Mouse (Mus musculus): ENCODE data around the gene BC004004.
"Not testable (repeated sequence)": the region's sequence is repeated elsewhere in the genome, so short reads cannot be mapped to it uniquely, and the experiment has no call there.

Gene BC004004

DNA sequence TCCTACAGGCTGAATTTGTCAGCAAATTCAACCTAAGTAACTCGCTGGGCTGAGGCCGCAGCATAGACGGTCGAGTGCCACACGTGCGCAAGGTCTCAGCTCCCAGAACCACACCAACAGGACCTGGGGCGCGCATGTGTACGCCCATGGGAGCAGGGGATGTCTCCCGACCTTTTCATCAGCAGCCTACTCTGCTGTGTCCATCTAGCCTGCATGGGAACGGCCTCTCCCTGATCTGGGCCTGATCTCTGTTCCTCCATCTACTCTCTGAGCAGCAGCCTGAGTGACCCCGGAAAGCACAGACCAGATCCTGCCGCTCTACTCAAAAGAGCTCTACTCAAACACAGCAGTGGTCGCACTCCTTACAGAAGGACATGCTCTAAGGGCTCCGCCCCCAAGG is 8.1 kb upstream of the BC004004 start:
- DNase-seq (ENCODE audit: low spot score): no peak

DNA sequence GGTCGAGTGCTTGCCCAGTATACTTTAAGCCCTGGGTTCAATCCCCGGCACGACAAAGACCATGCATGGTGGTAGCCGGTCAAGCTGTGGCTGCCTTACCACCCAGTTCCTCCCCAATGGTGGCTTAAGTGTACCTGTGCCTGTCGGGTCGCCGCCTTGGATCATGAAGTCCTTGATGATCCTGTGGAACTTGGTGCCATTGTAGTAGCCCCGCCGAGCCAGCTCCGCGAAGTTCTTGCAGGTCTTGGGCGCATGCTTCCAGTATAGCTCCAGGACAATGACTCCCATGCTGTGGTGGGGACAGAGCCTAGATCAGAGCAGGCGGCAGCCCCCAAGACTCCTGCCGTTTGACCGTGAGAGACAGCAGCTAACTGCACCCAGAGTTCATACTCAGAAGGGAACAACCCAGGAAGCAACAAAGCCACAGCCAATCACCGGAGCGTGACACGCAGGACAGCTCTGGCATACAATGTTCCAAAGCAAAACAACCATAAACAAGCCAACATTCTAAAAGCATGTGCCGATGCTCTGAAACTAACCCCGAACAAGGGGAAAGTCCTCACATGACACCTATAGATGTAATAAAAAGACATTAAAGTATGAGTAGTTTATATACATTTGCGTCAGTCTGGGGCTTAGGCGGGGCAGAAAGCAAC is 6.9 kb upstream of the BC004004 start:
- no peak for DNase-seq (ENCODE audit: low spot score)

DNA sequence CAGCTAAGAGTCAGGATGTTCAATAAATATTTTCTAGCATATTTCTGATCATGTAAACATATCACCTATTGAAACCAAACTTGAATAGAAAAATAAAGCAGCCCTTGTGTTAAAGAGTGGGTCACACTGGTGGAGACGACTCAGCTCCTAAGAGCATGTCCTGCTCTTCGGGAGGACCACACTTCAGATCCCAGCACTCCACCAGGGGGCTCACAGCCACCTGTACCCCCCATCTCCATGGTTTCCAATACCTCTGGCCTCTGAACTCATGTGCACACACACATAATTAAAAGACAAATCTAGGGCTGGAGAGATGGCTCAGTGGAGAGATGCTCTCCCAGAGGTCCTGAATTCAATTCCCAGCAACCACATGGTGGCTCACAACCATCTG is 6.3 kb upstream of the BC004004 start:
- no peak for DNase-seq (ENCODE audit: low spot score)

DNA sequence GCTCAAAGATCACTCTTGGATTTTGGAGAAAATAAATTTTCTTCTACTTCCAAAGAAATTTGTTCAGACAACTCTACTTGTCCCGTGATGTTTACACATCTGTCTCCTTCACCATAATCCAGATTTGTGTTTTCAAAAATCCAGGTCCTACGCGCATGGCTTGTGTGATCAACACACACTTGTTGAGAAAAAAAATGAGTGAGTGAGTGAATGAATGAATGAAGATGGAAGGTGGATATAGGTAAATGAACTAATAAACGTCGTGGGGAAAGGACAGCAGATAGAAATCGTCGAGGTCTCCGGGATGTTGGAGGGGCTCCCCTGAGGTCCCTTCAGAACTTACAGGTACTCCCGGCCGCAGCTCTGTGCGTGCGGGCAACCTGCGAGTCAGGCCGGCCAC is 5.2 kb upstream of the BC004004 start:
- no peak for DNase-seq (ENCODE audit: low spot score)

DNA sequence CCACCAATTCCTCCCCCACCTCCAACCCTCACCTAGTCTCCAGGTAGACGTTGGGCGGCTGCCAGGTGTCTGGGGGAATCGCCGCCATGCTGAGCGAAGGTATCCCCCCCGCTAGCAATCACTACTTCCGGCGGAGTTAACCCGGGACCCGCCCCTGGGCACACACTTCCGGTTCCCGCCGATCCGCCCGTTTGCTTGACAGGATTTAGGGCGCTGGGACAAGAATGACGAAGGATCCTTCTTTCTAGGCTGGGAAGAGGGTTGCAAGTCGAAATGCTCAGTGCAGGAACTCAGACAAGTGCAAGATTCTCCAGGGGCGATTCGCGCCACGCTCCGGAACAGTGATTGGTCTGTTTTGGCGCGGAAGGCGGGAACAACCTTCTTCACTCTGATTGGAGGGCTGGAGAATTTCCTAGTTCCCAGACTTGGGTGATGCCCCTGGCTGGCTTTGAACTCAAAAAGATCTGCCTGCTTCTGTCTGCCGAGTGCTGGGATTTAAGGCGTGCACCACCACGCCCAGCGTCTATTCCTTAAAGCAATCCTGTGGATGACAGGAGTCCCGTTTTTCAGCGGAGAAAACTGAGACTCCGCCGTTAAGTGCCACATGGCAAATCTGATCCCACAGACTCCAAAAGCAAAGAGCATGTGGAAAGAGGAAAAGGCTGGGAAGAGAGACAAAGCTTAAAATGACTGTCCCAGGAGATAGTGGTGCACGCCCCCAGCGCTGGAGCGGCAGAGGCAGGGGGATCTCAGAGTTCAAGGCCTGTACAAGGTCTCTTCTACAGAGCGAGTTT is 4.6 kb upstream of the BC004004 start, which contains the start of gene Ppil1:
Gene Ppil1, minus strand, starts transcription at position 347 of the 794 bp plus-strand sequence.
- peak; percentile 84 for DNase-seq (ENCODE audit: low spot score)

DNA sequence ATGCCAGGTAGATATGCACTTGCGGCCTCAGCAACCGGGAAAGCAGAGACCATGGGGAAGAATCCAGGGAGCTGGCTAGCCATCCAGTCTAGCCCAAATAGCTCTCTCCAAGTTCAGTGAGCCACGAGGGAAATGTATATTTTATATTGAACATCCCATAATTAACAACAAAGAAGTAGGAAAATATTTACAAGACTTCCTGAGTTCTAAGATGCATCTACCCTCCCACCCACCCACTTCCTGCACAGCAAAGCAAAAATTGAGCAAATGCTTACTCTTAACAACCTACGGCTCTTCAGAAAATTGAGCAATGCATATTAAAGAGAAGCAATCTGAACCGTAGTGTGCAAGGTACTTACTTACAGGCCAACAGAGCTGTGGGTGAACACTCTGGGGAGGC is 3.8 kb upstream of the BC004004 start:
- DNase-seq (ENCODE audit: low spot score): no peak

DNA sequence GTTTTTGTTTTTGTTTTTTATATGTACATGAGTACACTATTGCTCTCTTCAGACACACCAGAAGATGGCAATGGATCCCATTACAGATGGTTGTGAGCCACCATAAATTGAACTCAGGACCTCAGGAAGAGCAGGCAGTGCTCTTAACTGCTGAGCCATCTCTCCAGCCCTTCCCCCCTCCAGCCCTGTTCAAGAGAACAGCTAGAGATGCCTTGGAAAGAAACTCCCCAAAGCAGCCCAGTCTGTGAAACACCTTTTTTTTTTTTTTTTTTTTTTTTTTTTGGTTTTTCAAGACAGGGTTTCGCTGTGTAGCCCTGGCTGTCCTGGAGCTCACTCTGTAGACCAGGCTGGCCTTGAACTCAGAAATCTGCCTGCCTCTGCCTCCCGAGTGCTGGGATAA is 1.5 kb upstream of the BC004004 start:
- DNase-seq (ENCODE audit: low spot score): not testable (repeated sequence)

DNA sequence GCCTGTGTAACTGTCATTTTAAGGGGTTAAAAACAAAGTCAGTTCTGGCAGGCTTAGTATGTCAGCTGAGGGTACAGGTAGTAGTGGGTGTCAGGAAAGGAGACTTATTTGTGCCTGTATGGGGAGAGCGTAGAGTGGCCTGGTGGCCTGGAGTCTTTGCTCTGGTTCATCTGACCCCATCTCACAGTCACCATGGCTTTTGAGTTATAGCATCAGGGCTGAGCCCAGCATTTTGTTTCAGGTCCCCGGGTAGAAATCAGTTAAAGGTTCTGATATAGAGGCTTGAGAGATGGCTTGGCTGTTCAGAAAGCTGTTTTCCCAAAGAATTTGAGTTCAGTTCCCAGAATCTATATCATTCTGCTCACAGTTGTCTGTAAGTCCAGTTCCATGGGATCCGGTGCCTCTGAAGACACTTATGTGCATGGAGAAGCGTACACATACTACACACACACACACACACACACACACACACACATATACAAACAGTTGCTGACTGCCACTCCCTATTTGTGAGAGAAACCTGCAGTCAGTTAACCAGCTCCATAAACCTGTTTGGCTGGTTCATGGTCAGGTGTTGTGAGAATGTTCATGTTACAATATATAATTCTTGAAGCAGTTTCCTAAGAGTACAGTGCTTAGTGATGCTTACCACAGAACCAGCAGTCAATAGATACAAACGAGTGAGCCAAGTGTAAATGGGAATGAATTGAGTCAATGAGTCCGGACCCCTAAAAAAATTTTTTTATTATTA is 482 bp upstream of the BC004004 start:
- peak; percentile 66 for DNase-seq (ENCODE audit: low spot score)

DNA sequence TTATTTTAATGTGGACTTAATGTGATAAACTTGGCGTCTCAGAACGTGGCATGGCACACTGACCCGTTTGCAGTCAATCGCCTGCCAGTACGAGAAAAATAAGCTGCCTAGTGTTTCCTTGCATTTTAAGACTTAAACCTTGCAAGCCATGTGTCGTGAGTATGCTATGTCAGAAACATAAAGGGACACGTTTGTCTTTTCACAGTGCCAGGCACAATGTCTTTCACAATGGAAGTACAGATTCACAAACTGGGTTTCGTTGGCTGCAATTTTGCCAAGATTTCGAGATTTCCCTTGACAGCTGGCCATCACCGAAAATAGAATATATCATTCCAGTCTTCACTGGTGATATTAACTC is 740 bp downstream of the BC004004 start:
- DNase-seq (ENCODE audit: low spot score): no peak

DNA sequence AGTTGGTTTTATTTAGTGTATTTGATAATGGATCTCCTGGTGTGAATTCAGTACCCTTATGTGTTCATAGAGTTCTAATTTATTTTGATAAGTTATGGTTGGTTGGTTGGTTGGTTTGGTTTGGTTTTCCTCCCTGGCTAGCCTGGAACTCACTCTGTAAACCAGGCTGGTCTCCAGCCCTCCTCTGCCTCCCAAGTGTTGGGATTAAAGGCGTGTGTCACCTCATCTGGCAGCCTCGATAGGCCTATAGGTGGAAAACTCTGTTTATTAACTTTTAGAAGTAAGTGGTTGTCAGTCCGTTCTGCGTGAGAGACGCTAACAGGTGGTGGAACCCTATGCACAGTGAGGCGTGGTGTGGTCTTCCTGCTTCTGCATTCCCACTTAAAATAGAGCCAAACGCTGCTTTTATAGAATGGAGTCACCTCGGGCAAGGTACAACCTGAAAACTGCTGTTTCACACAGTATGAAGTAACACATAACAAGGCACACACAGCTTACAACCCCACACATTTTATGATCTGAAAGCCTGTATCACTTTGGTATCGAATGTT is 1.6 kb downstream of the BC004004 start:
- no peak for DNase-seq (ENCODE audit: low spot score)

DNA sequence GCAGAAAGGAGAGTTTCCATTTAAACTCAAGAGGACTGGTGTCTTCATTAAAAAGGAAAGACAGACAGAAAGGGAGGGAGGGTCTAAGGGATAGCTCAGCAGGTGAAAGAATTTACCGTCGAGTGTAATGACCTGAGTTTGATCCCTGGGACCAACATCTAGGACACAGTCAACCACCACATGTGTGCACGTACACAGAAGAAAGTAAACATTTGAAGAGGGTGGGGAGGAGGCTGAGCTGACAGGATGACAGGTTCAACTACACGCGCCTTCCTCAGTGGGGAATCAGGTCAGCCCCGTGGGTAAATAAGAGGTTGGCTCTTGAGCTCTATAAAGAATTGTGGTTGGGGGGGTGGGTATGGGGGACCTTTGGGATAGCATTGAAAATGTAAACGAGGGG is 4.6 kb downstream of the BC004004 start:
- no peak for DNase-seq (ENCODE audit: low spot score)

DNA sequence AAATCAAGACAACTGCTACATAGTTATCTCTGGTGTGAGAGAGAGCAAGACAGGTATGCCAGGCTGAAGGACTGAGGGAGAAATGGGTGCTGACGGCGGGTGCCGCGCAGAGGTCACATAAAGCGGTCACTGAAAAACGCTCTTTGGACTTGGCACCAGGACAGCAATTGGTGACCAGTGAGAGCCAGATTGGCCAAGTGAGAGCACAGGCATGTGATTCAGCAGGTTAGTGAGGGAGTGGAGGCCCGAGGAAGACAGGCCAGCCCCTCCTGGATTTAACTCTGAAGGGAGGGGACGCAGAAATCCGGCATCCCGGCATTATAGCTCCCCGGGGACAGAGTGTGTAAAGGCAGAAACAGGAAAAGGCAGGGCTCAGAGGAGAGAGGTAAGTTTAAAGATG is 5.3 kb downstream of the BC004004 start:
- no peak for DNase-seq (ENCODE audit: low spot score)

DNA sequence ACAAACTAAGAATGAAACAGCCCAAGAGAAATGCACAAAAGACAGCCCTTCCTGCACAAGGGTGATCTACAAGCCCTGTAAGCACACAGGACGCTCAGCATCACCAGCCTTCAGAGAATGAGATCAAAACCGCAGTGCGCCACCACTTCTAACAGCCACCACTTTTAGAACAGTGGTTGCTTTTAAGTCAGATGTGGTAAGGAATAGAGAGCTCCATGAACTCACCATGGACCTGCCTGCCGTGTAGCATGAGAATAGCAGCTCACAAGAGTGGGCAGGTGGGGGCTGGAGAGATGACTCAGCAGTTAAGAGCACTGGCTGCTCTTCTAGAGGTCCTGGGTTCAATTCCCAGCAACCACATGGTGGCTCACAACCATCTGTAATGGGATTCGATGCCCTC is 11.8 kb downstream of the BC004004 start:
- DNase-seq (ENCODE audit: low spot score): no peak

DNA sequence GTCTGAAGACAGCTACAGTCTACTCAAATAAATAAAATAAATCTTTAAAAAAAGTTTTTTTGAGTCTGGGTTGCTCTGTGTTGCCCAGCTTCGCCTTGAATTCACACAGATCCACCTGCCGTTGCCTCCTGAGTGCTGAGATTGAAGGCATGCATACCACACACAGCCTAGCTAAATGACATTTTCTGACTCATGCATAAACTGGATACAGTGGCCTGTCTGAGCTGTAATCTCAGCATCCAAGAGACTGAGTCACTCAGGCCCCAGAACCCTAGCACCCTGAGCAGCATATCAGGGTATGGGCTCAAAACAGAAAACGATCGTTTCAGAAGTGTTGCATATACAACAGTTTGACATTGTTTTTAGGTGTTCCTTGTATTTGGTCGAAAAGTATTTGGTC is 13.0 kb downstream of the BC004004 start:
- DNase-seq (ENCODE audit: low spot score): no peak

DNA sequence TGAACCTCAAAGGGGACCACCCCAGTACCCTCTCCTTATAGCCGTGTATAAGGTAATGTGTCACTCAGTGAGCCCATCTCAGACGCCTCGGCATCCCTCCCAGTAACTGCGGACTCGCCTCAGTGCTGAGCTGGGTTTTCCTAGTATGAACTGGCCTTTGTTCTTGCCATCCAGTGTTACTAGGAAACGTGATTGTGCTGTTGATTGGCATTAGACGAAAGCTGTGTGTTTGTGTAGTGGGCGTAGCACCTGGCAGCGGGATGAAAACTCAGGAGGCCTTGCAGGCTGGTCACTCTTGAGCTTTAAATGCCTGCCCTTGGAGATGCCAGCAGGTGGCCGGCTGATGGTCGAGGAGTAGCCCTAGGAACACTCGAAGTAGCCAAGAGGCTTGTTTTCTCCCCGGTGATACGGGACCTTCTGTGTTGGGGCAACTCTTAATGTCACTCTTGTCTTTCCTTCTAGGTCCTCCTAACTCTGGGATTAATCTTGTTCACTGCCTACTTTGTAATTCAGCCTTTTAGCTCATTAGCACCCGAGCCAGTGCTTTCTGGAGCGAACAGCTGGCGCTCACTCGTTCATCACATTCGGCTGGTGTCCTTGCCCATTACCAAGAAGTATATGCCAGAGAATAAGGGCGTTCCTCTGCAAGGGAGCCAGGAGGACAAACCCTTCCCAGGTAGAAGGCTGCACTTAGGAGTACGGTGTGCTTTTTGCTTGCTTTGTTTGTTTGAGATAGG is 13.8 kb downstream of the BC004004 start:
- DNase-seq (ENCODE audit: low spot score): no peak

DNA sequence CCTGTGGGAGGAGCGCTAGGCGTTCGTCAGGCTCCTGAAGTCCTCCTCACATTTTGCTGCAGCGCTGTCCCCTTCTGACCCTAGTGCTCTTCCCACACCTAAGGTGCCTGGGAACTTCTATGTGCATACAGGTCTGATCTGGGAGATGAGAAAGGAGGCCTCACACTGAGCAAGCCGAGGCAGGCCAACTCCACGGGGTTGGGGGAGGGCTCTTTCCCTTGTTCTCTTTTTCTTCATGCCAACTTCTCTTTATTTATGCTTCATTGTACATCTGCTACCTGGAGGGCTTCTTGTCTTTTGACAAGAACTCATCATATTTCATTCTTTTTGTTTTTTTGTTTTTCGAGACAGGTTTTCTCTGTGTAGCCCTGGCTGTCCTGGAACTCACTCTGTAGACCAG is 23.2 kb downstream of the BC004004 start:
- DNase-seq (ENCODE audit: low spot score): no peak

DNA sequence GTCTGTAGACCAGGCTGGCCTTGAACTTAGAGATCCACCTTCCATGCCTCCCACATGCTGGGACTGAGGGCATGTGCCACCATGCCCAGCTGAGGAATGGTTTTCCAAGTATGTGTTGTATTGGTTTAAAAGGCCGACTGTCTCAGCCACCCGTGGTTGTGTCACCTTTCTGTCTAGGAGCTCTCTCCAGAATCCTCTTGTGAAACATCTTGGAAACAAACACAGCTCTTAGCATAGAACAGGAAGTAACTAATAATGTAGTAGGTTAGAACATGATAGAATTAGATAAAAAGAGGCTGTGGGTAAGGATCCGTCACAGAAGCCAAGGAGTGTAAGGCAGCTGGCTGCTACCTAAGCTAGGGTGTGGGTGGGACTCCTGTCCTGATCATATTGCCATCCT is 24.4 kb downstream of the BC004004 start:
- no peak for DNase-seq (ENCODE audit: low spot score)

DNA sequence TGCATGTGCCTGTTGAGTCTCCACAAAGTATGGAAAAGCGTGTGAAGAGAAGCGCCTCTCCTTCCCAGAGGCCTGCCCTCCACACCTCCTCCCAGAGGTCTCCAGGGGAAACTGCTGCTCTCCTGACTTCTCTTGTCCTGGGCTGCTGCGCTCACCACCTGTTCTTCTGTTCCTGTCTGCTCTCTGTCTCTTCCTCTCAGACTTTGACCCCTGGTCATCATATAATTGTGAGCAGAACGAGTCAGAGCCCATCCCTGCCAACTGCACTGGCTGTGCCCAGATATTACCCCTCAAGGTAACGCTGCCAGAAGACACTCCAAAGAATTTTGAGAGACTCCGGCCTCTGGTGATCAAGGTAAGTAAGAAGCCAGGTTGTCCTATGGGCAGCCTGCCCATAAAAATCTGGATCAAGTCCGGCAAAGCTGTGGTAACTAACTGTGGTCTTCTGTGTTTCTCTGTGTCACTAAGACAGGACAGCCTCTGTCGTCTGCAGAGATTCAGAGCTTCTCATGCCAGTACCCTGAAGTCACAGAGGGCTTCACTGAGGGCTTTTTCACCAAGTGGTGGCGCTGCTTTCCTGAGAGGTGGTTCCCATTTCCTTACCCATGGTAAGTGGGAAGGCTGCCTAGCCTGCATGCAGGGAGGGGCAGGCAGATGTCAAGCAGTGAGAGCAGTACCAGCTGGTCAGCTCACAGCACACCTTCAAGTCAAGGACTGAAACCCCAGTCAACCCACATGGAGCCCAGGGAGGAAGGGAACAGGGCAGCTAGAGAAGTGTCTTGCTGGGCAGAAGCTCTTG is 25.4 kb downstream of the BC004004 start:
- DNase-seq (ENCODE audit: low spot score): peak; percentile 51

DNA sequence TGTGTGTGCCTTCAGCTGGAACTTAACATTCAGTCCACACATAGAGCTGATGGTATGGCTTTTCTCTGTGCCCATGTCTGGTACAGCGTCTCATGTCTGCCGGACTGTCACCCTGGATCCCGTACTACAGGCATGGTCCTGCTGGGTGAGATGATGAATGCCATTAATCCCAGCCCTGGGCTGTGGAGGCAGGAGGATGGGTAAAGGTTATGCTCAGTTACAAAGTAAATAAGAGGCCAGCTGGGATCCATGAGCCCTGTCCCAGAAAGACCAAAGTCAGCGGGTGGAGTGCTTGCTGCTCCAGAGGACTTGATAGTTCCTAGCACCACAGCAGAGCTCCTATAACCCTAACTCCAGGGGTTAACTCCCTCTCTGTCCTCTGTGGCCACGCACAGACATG is 27.2 kb downstream of the BC004004 start:
- DNase-seq (ENCODE audit: low spot score): no peak

DNA sequence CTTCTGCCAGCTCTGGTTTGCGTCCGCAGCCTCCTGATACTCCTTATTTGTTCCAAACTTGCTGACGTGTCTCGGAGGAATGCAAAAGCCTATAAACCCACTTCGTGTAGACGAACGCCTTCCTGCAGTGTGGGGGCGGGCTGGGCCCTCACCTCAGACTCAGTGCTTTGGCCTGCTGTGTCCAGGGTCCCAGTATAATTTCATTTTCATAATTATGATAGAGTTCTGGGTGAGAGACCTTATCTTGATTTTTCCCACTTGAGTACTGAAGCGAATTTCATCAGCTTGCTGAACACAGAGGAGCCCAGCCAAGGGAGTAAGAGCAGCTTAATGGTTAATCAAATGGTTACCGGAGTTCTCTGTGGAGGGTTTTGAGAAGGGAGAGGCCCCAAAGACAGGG is 28.7 kb downstream of the BC004004 start:
- no peak for DNase-seq (ENCODE audit: low spot score)

DNA sequence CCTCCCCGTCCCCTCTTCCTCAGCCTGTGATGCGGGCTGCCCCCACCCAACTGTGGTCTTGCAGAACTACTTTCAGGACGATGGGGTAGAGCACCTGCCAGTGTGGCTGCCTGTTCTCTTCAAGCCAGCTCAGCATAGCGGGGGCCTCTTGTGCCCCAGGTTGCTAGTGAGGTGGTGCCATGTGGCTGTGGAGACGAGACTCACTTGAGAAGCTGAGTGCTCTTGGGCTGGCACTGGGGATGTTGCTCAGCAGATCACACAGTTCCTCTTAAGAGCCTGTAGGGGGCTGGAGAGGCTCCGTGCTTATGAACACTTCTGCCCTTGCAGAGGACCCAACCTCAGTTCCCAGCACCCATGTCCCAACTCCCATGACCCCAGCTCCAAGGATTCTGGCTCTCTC is 29.2 kb downstream of the BC004004 start:
- no peak for DNase-seq (ENCODE audit: low spot score)
